Mouse (Mus musculus) ZHBTc4 (cell line): Measurements from ENCODE around the gene Kansl2.

Source experiments
- DNase-seq: peaks from one replicate; pipeline ENCODE4 v3.0.0-alpha.2; 2011; ENCODE audit warnings: low read depth, low spot score

Kansl2 gene

DNA sequence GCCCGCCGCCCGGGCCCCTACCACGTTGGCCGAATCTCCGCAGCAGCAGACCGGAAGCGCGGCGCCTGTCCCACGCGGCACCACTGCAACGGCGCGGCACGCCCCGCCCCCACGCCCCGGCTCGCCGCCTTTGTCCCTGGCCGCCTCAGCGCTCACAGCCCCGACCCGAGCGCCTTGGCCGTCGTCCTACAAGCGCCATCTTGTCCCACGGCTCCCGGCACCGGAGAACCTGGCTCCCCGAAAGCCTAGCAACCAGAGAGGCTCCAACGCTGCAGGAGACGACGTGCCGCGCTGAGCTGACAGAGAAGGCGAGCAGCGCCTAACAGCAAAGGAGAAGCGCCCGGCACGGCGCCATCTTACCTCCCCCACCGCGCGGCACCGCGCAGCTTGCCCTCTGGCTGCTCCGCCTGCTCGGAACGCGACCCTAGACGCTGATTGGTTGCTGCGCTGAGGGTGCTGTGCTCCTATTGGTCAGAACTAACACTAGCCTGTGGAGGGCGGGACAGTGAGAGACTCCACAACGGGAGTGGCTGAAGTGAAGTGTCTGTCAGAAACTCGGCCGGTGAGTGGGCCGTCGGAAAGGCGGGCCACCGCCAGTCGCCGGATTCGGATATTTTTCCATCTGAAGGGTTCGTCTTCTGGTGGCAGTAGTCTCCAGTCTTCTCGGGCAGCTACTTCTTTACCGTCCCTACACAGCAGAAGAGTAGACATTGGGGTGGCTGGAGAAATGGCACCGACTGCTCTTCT, at the start of gene Kansl2:
Gene Kansl2 (minus strand): TSS at position 384 of the 747 bp plus-strand sequence.
- DNase-seq, result peak; percentile 99

DNA sequence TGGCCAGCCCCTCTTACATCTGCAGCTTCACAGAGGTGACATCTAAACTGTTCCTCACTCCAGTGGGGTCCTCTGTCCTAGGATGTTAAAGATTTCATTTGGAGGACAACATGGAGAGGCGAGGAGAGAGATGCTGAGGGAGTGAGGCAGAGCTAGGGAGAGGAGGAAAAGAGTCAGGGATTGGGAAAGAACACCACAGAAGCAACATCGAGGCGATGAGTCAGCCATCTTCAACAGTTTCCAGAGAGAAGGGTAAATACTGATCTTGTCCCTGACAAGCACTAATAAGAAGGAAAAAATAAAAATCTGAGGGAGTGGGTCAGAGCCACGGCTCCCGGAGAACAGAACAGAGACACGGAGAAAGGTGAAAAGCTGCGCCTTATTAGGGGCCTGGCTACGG, 48.9 kb upstream of the Kansl2 start:
- DNase-seq, result no peak

DNA sequence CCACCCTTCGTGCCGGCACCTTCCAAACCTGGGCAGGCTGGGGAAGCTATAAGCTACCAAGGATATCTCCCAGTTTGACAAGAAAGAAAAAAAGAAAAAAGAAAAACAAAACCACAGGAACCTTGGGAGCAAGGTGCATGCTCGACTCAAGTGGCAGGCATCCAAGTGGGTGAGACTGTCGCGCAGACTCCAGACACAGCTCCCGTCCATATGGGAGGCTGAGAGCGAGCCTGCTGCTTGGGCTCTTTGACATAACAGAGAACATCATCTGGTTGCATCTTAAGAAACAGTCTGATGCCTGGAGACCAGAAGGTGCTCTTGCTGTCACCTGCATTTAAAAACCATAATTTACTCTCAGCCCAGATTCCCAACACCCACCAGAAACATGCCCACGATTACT, 48.3 kb upstream of the Kansl2 start:
- no peak for DNase-seq

DNA sequence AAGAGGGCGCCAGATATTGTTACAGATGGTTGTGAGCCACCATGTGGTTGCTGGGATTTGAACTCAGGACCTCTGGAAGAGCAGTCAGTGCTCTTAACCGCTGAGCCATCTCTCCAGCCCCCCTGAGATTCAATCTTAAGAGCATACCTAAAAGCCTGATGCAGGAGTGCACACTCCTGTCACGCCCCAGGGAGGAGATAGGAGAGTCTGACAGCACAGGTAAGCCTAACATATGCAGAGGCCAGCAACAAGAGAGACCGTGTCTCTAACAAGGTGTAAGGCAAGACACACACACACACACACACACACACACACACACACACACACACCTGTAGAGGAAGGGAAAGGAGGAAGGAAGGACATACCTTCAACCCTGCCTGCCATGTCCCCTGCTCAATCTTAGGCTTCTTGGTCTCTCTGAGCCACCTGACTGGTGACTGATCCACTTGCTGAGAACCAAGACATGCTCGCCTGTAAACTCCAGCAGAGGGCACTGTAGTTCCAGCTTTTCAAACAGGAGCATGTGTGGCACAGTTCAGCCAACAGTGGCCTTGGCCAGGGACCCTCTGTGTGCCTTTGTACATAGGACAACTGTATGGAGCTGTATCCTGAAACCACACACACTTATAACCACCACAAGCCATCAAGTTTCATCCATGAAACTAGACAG, 45.9 kb upstream of the Kansl2 start:
- peak; percentile 92 for DNase-seq

DNA sequence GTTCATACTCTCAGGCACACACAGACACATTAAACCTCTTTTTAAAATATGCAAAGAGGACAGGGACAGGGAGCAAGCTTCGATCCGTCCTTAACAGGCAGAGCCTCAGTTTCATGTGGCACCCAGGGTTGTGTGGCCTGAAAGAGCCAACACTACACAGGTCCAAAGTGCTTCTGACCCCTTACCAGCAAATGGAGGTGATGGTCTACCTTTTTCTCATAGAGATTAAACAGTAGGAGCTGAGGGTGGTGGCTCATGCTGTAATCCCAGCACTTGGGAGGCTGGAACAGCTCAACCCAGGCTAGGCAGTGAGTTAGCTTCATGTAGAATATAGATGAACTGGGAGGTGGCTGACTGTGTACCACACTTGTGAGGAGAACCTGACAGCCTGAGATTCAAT, 45.2 kb upstream of the Kansl2 start:
- DNase-seq, result no peak

DNA sequence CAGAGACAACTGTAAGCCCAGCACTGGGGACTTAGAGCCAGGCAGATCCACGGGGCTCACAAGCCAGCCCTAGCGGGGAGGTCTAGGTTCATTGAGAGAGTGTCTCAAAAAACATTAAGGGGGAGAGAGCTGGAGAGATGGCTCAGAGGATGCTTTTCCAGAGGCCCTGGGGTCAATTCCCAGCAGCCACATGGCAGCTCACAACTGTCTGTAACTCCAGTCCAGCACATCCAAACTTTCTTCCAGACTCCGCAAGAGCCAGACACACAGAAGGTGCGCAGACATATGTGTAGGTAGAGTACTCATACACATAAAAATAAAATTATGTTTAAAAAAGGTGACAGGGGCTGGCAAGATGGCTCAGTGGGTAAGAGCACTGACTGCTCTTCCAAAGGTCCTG, 39.2 kb upstream of the Kansl2 start:
- DNase-seq, result no peak

DNA sequence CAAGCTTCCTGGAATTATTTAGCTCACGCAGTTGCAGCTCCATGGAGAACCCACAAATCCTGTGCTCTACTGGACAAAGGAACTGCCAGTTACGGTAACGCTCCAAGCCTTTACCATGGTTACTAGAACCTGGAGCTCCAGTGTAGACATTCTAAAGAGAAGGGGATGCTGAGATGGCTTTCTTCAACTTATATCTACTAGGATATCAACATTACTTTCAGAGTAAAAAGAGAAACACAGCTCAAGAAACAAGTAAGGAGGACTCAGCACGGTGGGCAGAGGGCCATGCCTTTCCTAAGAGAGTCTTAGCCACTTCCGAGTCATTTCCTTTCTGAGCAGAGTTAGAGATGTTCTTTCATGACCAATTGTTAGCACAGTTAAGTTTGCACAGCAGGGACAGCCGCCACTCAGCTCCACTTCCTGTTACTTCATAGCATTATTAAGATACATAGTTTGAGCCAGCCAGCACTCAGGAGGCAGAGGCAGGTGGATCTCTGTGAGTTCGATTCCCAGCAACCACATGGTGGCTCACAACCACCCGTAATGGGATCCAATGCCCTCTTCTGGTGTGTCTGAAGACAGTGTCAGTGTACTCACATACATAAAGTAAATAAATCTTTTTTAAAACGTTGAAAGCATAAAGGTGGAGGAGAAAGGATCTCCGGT, 36.9 kb upstream of the Kansl2 start, which contains the start of the genes Ccnt1 and 4930415O20Rik:
Gene Ccnt1 (minus strand): TSS at position 51 of the 666 bp plus-strand sequence.
Gene 4930415O20Rik (plus strand): TSS at position 132 of the 666 bp plus-strand sequence.
- no peak for DNase-seq

DNA sequence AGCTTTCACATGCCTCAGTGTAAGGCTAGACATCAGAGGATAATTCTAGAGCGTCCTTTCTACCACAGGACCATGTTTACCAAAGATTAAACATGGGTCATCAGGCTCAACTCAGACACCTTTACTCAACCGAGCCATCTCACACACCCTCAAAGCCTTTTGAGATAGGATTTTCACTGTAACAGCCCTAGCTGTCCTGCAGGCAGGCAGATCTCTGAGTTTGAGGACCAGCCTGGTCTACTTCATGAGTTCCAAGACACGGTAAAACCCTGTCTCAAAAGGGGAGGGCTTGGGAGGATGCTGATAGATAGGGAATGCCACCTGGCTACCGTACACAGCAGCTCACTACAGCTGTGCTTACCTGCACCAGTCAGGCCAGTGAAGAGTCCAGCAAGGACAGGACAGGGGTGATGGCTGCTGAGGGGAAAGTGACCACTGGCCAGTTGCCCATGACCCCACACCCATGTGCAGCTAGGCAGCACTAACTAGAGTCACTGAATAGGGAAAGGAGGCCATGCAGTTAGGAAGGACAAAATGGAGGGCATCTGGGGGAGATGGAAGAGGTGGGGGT, 35.8 kb upstream of the Kansl2 start:
- DNase-seq, result no peak

DNA sequence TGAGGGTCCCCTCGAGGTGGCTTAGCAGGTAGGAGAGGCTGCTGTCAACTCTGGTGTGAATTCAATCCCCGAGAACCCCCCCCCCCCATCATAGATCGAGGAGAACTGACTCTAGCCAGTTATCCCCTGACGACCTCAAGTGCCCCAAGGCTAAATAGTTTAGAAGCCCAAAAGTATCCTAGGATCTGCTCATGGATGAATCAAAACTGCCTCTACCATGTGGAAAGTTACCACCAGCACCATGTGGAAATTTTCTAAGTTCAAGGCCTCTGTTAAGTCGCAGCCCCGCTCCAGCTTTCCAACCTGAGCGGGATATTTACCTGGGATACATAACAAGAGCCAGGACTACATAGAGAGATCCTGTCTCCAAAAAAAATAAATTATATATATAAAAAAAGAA, 35.2 kb upstream of the Kansl2 start:
- peak; percentile 26 for DNase-seq

DNA sequence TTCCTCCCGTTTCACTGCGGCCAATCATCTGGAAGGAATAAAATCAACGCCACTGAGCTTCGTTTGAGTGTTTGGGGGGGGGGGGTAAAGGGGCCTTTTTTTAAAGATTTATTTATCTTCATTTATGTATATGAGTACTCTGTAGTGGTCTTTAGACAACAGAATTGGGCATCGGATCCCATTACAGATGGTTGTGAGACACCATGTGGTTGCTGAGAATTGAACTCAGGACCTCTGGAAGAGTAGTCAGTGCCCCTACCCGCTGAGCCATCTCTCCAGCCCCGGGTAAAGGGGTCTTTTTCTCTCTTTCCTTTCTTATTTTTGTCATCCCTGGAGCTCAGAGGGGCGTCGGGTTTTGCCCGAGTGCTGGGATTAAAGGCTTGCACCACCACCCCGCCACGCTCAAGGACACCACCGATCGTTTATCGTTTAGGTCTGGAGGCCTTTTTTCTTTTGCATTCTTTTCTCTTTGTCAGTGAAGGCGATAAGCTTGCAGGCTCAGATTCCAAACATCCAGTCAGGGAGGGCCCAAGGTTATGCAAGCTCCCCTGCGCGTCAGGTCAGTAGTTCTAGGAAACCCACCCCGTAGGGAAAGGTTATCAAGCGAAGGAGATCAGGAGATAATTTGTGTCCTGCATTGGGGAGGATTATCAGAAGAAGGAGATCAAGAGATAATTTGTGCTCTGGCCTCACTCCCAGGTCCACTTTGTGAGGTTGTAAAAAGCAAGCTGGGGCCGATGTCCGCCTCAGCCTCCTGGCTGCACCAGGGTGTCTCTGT, 34.4 kb upstream of the Kansl2 start:
- peak; percentile 68 for DNase-seq

DNA sequence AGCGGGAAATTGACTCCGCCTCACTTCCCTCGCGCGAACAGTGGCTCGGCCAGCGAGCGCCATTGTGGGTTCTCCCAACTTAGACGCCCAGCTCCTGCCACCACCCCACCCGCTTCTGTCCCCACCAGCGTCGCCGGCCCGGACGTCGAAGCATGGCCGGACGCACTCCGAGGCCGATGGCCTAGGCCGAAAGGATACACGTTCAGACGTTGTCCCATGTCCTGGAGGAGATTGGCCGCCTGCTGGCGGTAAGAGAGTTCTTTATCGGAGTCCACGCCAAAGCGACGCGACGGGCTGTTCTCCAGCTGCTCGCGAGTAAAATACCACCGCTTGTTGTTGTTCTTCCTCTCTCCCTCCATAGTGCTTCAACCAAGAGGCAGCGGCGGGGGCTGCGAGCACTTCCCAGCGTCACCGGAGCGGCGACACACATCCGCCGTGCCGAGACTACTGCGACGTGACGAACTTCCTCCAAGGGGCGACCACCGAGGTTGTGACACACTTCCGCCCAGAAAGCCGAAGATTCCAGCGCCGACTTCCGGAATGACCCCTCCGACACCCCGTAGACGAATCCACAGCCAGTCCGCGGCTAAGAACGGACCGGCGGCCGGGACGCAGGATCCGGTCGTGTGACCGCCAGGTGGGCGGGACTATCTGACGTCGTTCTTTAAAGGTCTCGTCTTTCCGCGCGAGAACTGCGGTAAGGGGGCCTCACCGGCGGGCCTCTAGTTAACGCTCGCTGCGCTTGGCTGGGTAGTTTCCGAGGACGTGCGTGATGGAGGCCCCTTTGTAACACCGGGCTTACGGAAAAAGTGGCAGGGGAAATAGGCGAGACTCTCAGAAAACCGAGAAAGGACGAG, 33.4 kb upstream of the Kansl2 start:
- peak; percentile 100 for DNase-seq

DNA sequence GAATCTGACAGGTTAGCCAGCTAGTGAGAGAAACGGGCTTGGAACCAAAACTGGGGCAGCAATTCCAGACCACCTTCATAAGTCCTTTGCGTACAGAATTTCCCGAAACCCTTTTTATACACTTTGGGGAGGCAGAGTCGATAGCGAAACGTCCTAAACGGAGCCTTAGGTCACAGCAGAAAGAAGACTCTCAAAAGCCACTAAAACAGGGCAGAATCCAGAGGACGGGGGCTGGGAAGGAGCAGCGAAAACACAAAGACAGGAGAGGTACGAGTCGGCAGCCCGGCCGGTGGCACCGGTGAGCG, 32.9 kb upstream of the Kansl2 start:
- DNase-seq, result peak; percentile 22

DNA sequence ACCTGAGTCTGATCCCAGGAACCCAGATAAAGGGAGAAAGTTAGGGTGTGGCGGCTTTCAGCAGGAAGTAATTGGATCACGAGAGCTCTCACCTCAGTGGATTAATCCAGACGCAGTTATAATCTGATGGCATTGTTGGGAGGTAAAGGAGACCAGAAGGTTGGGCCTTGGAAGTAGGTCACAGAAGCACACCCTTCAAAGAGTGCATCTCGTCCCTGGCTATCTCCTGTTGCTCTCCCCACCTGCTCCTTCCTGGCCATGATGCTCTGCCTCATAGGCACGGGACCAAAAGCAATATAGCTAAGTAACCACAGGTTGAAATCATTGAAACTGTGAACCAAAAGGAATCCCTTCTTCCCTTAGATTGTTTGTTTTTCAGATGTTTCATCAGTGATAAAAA, 23.1 kb upstream of the Kansl2 start:
- DNase-seq, result no peak

DNA sequence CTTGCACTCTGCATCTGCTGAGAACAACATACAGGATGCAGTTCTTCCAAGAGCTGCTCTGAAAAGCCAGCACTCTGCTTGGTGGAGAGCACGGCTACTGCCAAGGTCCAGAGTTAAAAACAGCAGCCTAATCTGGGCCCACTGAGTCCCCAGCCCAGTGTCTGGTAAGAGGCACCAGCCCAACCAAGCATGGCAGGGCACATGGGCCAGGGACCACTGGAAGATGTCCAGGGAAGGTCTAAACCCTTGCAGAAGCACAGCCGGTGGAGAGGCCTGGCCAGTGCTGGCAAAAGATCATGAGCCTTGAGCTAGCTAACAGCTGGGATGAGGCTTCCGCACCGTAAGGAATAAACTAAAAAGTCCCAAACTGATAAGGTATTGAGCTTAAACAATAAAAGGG, 21.8 kb upstream of the Kansl2 start:
- no peak for DNase-seq

DNA sequence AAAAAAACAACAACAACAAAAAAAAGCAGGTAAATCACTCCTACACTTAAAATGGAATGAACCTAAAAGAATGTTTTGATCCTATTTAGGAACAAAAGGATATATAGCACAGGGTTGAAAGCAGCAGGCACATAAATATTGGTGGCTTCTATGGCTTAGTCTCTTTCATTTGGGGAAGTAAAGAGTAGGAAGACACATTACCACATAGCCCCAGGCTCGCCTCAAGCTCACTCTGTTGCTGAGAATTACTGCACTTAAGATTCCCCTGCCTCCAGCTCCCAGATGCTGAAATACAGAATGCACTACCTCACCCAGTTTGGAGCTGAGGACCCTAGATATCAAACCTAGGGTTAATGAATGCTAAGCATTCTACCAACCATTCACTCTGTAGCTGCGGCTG, 18.7 kb upstream of the Kansl2 start:
- no peak for DNase-seq

DNA sequence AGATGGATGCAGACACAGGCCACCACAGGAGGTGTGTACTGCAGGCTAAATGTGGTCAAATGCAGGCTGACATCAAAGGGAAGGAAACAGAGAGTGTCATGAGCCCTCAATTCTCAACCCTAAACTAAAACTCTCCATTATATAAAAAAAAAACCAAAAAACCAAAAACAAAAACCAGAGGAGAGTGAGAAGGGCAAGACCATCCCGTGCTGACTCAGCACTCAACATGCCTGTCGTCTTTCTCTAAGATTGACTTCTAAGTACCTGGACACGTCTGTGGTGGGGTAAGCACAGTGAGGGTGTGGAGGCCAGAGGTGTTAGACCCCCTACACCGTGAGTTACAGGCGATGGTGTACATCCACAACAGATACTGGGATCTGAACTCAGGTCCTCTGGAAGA, 12.8 kb upstream of the Kansl2 start:
- DNase-seq, result no peak

DNA sequence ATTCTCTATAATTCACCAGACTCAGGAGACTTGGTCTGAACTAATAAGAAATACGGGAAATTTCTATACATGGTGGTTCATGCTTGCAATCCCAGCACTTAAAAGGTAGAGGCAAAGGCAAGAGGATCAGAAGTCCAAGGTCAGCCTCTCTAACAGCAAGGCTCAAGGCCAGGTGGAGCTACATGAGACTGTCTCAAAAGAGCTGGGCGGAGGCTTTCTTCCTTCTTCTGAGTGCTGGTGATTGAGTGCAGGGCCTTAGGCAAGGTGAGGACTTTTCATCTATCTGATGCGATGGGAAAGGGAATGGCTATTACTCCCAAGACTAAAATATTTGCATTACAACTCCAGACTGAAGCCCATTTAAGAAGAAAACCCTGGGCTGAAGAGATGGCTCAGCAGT, 11.1 kb upstream of the Kansl2 start:
- DNase-seq, result peak; percentile 88

DNA sequence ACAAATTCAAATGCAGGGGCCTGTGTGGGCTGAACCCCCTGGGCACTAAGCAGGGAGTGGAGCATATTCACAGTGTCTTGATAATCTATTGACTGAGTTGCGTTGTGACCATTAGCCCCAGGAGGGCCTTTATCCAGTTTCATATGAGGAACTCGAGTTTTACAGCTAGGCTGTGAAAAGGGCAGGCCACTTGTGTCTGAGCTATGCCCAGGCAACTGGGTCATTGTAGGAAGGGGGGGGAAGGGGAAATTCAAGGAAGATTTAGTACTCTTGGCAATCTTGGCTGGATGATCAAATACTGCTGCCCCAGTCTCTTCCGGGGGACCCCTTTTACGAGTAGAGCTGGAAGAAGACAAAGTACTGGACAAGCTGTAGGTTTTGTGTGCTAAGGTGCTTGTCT, 9.3 kb upstream of the Kansl2 start:
- no peak for DNase-seq

DNA sequence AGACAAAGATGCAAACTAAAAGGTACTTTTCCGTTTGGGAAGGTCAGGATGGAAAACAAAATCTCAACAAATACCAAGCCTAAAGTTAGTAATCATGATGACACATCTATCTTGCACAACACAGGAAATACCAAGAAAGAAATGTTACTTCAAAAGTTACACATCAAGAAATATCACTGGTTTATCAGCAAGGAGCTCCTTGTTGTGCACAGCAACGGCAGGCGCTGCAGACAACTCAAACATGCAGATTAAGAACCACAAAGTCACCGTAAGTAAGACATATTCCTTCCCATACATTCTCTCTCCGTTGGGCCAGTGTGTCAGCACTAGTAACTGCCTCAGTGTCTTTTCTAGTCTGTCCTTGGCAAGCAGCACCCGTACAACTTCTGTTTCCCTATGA, 7.0 kb upstream of the Kansl2 start:
- no peak for DNase-seq

DNA sequence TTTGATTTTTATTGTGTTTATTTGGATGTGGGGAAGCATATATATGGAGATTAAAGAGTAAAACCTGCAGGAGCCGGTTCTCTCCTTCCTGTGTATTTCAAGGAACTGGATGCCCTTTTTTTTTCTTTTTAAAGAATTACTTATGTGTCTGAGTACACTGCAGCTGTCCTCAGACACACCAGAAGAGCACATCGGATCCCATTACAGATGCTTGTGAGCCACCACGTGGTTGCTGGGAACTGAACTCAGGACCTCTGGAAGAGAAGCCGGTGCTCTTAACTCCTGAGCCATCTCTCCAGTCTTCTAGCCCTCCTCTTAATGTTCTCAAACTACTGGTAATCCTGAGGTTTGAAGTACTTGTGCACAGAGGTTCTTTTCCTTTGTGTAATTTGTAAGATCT, 3.9 kb upstream of the Kansl2 start:
- no peak for DNase-seq
